Mouse (Mus musculus) cerebellum, adult 8-10 months (tissue): ENCODE results near the gene Gm10053.

ENCODE experiments used
- DNase-seq: peaks from one replicate; pipeline ENCODE4 v3.0.0; 2022

The Gm10053 gene

DNA sequence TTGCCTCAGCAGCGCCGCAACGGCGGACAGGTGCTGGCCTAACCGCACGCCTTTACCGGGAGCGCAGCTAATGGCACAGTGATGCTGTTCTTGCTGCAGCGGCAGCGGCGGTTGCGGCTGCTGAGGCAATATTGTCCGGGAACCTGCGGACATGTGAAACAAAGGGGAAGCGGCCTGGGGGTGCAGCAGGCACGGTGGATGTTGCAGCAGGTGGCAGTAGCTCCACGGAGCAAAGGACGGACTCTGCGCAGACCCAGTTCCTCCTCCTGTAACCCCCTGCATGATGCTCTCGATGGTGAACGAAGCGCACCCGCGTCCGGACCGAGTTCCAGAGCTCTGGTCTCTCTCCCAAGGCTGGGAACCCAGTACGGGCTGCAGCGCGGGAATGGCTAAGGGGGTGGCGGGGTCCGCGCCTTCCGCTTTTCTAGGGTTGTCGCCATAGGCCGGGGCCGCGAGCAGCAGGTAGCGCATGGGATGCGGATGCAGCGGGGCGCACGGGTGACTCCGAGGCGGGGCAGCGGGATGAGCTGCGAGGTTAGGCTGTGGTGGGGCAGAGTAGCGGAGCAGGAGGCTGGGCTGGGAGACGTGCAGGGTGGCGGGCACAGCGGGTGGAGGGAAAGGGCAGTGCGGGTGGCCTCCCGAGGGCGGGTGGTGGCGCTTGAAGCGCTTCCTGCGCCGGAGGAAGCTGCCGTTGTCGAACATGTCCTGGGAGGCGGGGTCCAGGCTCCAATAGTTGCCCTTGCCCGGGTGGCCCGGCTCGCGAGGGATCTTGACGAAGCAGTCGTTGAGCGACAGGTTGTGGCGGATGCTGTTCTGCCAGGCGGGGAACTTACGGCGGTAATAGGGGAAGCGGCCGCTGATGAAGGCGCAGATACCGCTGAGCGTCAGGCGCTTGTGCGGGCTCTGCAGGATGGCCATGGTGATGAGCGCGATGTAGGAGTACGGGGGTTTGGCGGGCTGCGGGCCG, 24.4 kb downstream of the Gm10053 start:
- DNase-seq, result no peak

DNA sequence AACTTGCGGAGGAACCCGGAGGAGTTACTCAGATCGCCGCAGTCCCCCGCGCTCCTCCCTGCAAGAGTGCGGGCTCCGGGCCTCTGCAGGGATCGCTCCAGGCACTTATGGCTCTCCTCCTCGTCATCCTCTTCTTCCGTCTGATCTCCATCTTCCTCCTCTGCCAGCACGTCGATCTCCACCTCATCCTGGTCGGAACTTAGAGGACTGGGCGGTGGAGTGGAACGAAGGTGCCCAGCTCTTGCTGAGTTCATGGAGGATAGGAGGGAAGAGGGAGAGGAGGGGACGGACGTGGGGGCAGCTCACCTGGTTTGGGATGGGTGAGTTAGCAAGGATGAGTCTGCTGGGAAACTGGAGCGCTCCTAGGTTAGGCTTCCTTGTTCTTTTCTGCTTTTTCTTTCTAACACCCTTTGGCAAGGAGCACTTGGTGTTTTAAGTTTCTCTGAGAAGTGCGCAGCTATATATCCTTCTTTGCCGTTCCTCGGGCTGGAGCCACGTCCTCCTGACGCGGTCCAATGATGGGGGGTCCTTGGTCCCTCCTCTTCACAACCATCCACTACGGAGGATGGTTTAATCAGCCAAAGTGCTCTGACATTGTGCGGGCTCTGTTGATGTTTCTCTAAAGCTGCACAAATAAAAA, 25.2 kb downstream of the Gm10053 start, which contains the start of gene Foxd4:
Foxd4 (minus strand) TSS at position 617 of the 640 bp plus-strand sequence.
- no peak for DNase-seq

DNA sequence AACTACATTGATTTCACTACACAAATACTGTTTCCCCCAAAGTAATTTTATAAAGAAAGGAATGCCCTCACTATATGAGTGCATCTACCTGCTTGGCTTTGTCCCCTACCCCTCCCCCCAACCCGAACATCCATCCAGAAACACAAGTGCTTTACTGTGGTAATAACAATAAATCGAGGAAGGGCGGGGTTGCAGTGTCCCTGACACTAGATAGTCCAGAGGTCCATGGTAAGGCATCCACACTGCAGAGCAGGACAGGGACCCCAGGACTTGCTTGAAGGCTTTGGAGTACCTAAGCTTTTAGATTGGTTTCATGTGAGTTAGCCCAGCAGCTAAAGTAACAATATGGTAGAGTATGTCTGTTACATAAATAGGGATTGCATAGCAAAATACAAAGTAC, 26.2 kb downstream of the Gm10053 start:
- no peak for DNase-seq

DNA sequence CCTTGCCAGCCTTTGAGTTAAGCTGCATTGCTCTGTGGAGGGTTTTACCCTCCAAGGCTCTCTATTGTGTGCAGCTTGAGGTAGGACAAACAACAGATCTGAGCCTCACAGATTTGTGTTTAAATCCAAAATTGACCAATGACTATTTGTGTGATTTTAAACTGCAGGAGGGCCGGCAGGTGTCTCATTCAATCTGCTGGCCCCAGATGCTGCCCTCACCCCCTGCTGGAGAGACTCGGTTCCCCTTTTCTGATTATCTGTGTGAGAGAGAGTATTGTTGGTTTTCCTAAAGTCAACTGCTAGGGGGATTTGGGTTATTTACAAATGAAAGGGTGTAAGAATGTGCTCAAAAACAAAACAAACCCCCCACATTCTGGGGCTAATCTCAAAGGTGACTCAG, 26.8 kb downstream of the Gm10053 start:
- DNase-seq, result no peak

DNA sequence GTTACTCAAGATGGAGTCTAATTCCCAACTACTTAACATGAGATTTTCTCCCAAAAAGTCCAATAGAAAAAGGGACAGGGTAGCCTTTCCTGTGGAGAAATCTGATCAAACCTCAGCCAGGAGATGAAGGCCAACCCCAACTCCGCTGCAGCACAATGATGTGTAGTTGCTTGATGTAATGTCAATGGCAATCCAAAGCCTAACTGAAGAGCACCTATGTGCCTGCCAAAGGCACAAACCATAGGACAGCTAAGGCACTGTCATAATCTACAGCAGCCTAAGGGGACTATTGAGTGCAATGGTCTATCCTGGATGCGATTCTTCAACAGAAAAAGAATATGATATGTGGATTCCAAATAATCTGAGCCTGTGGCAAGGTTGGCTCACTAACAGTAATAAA, 27.3 kb downstream of the Gm10053 start:
- DNase-seq, result no peak

DNA sequence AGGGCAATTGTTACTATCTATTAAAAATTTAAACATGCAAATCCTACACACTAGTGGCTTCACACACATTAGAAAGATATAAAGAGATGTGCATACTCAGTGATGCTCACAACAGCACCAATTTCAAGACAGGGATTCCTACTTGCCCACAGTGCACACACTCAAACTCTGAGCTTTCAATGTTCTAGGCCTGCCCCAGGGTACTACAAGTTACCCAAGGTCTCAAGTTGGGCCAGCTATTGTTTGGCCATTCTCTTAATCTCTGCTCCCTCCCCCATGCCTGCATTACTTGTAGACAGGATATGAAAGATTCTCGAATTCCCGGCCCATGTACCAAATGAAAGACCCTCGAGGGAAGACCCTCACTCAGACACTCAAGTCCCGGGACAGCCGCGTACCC, 32.2 kb downstream of the Gm10053 start:
- no peak for DNase-seq

DNA sequence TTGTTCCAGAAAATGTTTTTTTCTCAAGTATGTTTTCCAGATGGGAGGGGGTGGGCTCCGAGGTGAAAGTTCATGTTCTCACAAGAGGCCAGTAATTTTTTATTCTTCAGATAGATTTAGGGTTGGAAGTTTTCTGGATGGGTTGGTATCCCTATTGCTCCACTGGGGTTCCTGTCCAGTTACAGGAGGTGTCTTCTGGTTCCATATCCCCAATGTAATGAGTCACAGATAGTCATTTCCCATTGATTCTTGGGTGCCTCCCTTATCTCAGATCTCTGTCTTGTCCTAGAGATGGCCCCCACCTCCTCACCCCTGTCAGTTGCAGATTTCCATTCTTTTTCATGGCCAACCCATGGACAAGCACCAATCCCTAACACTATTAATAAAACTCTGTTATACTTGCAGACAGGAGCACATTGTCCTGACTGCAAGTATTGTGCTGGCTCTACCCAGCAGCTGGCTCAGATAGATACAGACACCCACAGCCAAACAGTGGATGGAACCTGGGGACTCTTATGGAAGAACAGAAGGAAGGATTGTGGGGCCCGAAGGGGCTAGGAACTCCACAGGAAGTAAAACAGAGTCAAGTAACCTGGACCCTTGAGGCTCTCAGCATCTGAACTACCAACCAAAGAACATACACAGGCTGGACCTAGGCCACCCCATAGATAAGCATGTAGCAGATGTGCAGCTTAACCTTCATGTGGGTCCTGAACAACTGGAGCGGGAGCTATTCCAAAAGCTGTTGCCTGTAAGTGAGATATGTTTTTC, 33.1 kb downstream of the Gm10053 start:
- DNase-seq, result no peak

DNA sequence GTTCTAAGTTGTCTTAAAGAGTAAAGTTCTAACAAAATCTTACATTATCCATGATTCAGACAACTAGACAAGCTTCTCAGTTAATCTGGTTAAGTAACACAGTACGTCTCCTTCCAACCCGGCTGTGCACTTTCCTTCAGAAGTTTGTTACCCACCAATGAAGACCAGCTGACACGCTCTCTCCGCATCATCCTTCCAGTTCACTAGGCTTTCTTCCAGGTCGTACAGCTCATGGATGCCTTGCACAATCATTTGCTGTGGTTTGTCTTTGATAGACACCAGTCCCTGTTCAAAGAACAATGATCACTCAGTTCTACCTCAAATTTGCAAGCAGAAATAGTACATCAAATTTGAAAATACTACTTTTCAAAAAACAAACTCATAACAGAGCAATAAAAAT, 45.4 kb downstream of the Gm10053 start:
- no peak for DNase-seq
